Mouse (Mus musculus) kidney, adult 2 months (tissue): ENCODE data around the gene Pde6b. TPM values are rescaled to one million over a fixed set of nuclear protein-coding genes. Genes with fewer than 3 reads are reported as not detected.
A peak's percentile ranks its signal among the peaks of the same experiment; 100 is the strongest.

Experiments used
- DNase-seq: peaks from one replicate; pipeline ENCODE4 v3.0.0; 2021
- H3K27ac ChIP-seq: fragments of 200-500 bp; 2 replicates; pipeline ENCODE4 v1.5.1; 2012; ENCODE audit warnings: low read depth, low read length, control low read depth, inconsistent platforms; ENCODE audit not compliant: insufficient read depth
- H3K27me3 ChIP-seq: fragments of 200-500 bp; replicated peaks from 2 replicates; pipeline ENCODE4 v1.6.1; 2012; ENCODE audit warnings: mild to moderate bottlenecking, moderate library complexity, low read length, inconsistent platforms; ENCODE audit not compliant: control insufficient read depth, insufficient read depth
- H3K36me3 ChIP-seq: fragments of 200-500 bp; 2 replicates; pipeline ENCODE4 v1.6.1; 2012; ENCODE audit warnings: mild to moderate bottlenecking, moderate library complexity, low read length, inconsistent platforms; ENCODE audit not compliant: control insufficient read depth, insufficient read depth
- H3K4me1 ChIP-seq: fragments of 200-500 bp; 2 replicates; pipeline ENCODE4 v1.6.1; 2011; ENCODE audit warnings: low read length; ENCODE audit not compliant: control insufficient read depth, insufficient read depth
- H3K4me3 ChIP-seq: fragments of 200-500 bp; 2 replicates; pipeline ENCODE4 v1.5.1; 2011; ENCODE audit warnings: mild to moderate bottlenecking, low read depth, low read length, control low read depth; ENCODE audit not compliant: insufficient read depth
- CTCF ChIP-seq: fragments of 200-500 bp; conservative IDR thresholded peaks from 2 replicates; pipeline ENCODE4 v1.5.1; 2011; ENCODE audit warnings: low read depth, mild to moderate bottlenecking, control low read depth, low read length, moderate library complexity, mixed read lengths; ENCODE audit not compliant: insufficient read depth, insufficient read length
- POLR2A ChIP-seq: fragments of 200-500 bp; IDR thresholded peaks from one replicate; pipeline ENCODE4 v1.6.1; 2011; ENCODE audit warnings: low read depth, low read length, control low read depth
- WGBS: fragments of 180-500 bp; shearing (Covaris S2); methylation state at CpG from one replicate; pipeline ENCODE4 v1.1.7; 2018; 5-methylcytosine and 5-hydroxymethylcytosine counted together
- polyA plus RNA-seq: library from polyadenylated mRNA; depleted of rRNA; stranded (reverse); fragments of >200 nt; gene quantifications from 2 replicates; pipeline ENCODE4 v1.2.3, GENCODE M21; 2012; rRNA removed

The Pde6b gene
- polyA plus RNA-seq, 1 experiment, result not detected

- WGBS, result under 1% methylated on average over 62 of the region's 62 CpGs
- H3K27ac ChIP-seq, result peak within 1 kb of the TSS; percentile 29
- no peaks in the 10 kb centered on the region for H3K36me3 ChIP-seq
- peak within 1 kb of the TSS; percentile 82 for H3K4me3 ChIP-seq
- peaks cover 16% of the 10 kb centered on the region for H3K4me1 ChIP-seq
- TF ChIP-seq CTCF, result no peak
- DNase-seq, result peak; percentile 99
- H3K27me3 ChIP-seq, result no peaks in the 10 kb centered on the region
These were observed 73.2 kb downstream of the Pde6b start, which contains the start of gene Pcgf3 for GRCm38 (mm10) chr5:108461082-108462065. Pcgf3 (plus strand) TSS chr5:108461232.

- 23% methylated on average over 4 of the region's 4 CpGs for WGBS
- no peaks in the 10 kb centered on the region for H3K27me3 ChIP-seq
- no peak for DNase-seq
- H3K36me3 ChIP-seq, result no peaks in the 10 kb centered on the region
- TF ChIP-seq POLR2A (no peak), CTCF (no peak)
- peak overlapping the region; percentile 82 for H3K4me3 ChIP-seq
- H3K4me1 ChIP-seq, result peaks cover 22% of the 10 kb centered on the region
- H3K27ac ChIP-seq, result peak overlapping the region; percentile 29
These were observed 74.3 kb downstream of the Pde6b start for GRCm38 (mm10) chr5:108462446-108462845.

GRCm38 (mm10) chr5:108465131-108465891, 77.1 kb downstream of the Pde6b start:
- Histone ChIP-seq H3K4me3 (no peak overlapping the region), H3K4me1 (peaks cover 22% of the 10 kb centered on the region), H3K27ac (no peak overlapping the region), H3K27me3 (no peaks in the 10 kb centered on the region), H3K36me3 (no peaks in the 10 kb centered on the region)
- 75% methylated on average over 6 of the region's 6 CpGs for WGBS
- TF ChIP-seq POLR2A (no peak), CTCF (no peak)
- DNase-seq, result no peak

GRCm38 (mm10) chr5:108466647-108467046, 78.5 kb downstream of the Pde6b start:
- Histone ChIP-seq H3K36me3 (no peaks in the 10 kb centered on the region), H3K4me3 (no peak overlapping the region), H3K27me3 (no peaks in the 10 kb centered on the region), H3K4me1 (peaks cover 22% of the 10 kb centered on the region), H3K27ac (no peak overlapping the region)
- WGBS, result 94% methylated on average over 1 of the region's 1 CpGs
- no peak for TF ChIP-seq POLR2A
- TF ChIP-seq CTCF, result no peak
- DNase-seq, result no peak

DNA sequence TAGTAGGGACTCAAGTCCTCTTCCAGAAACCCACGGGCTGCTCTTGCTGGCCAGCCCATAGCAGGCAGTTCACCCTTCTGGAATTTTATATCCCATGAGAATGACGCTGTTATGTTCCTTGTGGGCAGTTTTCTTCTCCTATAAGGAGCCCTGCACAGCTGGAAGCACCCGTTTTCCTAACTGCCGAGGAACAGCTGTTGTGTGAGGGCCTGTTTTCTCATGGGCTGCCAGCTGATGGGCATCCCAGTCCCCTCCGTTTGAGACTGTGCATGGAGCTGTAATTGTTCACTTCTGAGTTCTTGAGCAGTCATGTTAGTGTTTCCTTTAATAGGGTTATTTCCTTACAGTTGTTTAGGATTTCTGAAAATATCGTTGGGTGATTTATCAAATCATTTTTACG, 81.4 kb downstream of the Pde6b start:
- peaks cover 6% of the 10 kb centered on the region; the same call in 1 of the 2 replicates for H3K4me1 ChIP-seq
- no peak for DNase-seq
- TF ChIP-seq CTCF (no peak), POLR2A (no peak)
- no peak overlapping the region for H3K27ac ChIP-seq
- H3K4me3 ChIP-seq, result no peak overlapping the region
- WGBS, result 68% methylated on average over 7 of the region's 7 CpGs
- no peaks in the 10 kb centered on the region; the same call in 1 of the 2 replicates for H3K36me3 ChIP-seq
- H3K27me3 ChIP-seq, result no peaks in the 10 kb centered on the region

GRCm38 (mm10) chr5:108473737-108474136, 85.5 kb downstream of the Pde6b start:
- TF ChIP-seq CTCF (no peak), POLR2A (no peak)
- Histone ChIP-seq H3K4me1 (no peaks in the 10 kb centered on the region), H3K4me3 (no peak overlapping the region), H3K27me3 (no peaks in the 10 kb centered on the region), H3K36me3 (peaks cover 2% of the 10 kb centered on the region), H3K27ac (no peak overlapping the region)
- 90% methylated on average over 4 of the region's 4 CpGs for WGBS
- no peak for DNase-seq

DNA sequence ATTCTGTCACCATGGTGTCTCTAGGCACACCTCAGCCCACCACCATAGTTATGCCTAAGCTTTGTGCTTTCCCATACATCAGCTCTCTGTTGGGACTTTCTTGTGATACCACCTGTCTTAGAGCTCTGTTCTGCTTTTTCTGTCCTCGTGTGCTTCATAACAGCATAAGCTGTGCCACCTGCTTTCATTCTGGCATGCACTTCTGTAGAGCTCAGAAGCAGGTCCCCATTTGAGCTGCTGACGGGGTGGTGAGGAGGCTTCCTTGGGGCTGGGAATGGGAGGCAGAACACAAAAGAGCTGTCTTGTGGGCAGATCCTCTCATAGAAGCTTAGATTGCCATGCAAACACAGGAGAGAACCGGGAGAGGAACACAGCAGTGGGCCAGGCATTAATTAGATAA, 87.8 kb downstream of the Pde6b start:
- WGBS, result 95% methylated on average over 3 of the region's 3 CpGs
- no peaks in the 10 kb centered on the region for H3K27me3 ChIP-seq
- TF ChIP-seq POLR2A (no peak), CTCF (no peak)
- H3K36me3 ChIP-seq, result peaks cover 2% of the 10 kb centered on the region
- H3K4me1 ChIP-seq, result no peaks in the 10 kb centered on the region
- DNase-seq, result no peak
- H3K4me3 ChIP-seq, result no peak overlapping the region
- no peak overlapping the region for H3K27ac ChIP-seq

Other genes with a start within 250 kb of the Pde6b start
- 16.3 and 19.5 TPM in 2 replicates for gene Dr1, start 119.5 kb upstream of the Pde6b start, polyA plus RNA-seq
- gene Pigg, start 75.8 kb upstream of the Pde6b start, polyA plus RNA-seq, result 16.6 and 18.7 TPM in 2 replicates
- gene Gm42517, start 20.5 kb upstream of the Pde6b start, polyA plus RNA-seq, result 0.59 and 0.95 TPM in 2 replicates
- 103 and 172 TPM in 2 replicates for gene Atp5k, start 46.1 kb downstream of the Pde6b start, polyA plus RNA-seq
- 5.0 and 5.3 TPM in 2 replicates for gene Mfsd7a, start 60.5 kb downstream of the Pde6b start, polyA plus RNA-seq
- gene Pcgf3, start 72.8 kb downstream of the Pde6b start, polyA plus RNA-seq, result 9.0 and 10.2 TPM in 2 replicates
- gene Cplx1, start 161.6 kb downstream of the Pde6b start, polyA plus RNA-seq, result 0.26 and 0.59 TPM in 2 replicates
- gene Gak, start 241.4 kb downstream of the Pde6b start, polyA plus RNA-seq, result 80.5 and 89.0 TPM in 2 replicates
- 67.1 and 76.4 TPM in 2 replicates for gene Tmem175, start 241.4 kb downstream of the Pde6b start, polyA plus RNA-seq